ENCODE assay signal across 1 mouse cellular context in genomic region chr9:112993627-112994026, GRCm38 (mm10).
TF ChIP-seq lines count a peak whose summit lies in the region.

No protein-coding gene starts in this region.

TF ChIP-seq in MEL, 35 proteins besides CTCF, POLR2A, EP300 and RAD21 (continued from another document):
- no peak for TF ChIP-seq UBTF (IDR thresholded peaks at IDR 0.05; ENCODE audit: borderline replicate concordance, insufficient read depth, low read depth, low read length)
- no peak for TF ChIP-seq ZKSCAN1 (IDR thresholded peaks at IDR 0.05; ENCODE audit: low read depth, low read length)
- TF ChIP-seq ZMIZ1 (IDR thresholded peaks at IDR 0.05; ENCODE audit: low read depth, low read length) = no peak
- TF ChIP-seq SMC3 (IDR thresholded peaks at IDR 0.05; ENCODE audit: low read depth, low read length) = no peak
- no peak for TF ChIP-seq JUND (IDR thresholded peaks at IDR 0.05; ENCODE audit: low read depth, low read length)
- no peak for TF ChIP-seq MAX (IDR thresholded peaks at IDR 0.05; ENCODE audit: low read length)
- TF ChIP-seq E2F4 (IDR thresholded peaks at IDR 0.05; ENCODE audit: borderline replicate concordance, low read depth, low read length) = no peak
- peak; percentile 82 for TF ChIP-seq GATA1 (IDR thresholded peaks at IDR 0.05; ENCODE audit: low read depth, low read length)
- TF ChIP-seq MAZ (IDR thresholded peaks at IDR 0.05; ENCODE audit: low read depth, low read length) = no peak
- peak; percentile 48; the same call in 1 of the 2 replicates for TF ChIP-seq MYB (IDR thresholded peaks at IDR 0.05; ENCODE audit: low read depth, low read length)
- TF ChIP-seq USF1 (IDR thresholded peaks at IDR 0.05; ENCODE audit: low read depth, low read length) = no peak
- TF ChIP-seq CHD2 (IDR thresholded peaks at IDR 0.05; ENCODE audit: low read length) = no peak
- TF ChIP-seq NRF1 (IDR thresholded peaks at IDR 0.05; ENCODE audit: insufficient read depth, low read depth, low read length, poor library complexity, severe bottlenecking) = no peak
- 0 out of 2 replicates have a peak, but pooled peaks have one; percentile 21 for TF ChIP-seq SIN3A (IDR thresholded peaks at IDR 0.05; ENCODE audit: low read length)
- TF ChIP-seq MXI1 (IDR thresholded peaks at IDR 0.05; ENCODE audit: low read depth, low read length) = 0 out of 2 replicates have a peak, but pooled peaks have one; percentile 12
- peak; percentile 62 for TF ChIP-seq TAL1 (IDR thresholded peaks at IDR 0.05; ENCODE audit: low read length)
- no peak for TF ChIP-seq GABPA (IDR thresholded peaks at IDR 0.05; ENCODE audit: low read depth, low read length)
- TF ChIP-seq ZNF384 (IDR thresholded peaks at IDR 0.05; ENCODE audit: low read depth, low read length) = peak; percentile 82
- no peak for TF ChIP-seq NELFE (IDR thresholded peaks at IDR 0.05; ENCODE audit: low read depth, low read length)
- no peak for TF ChIP-seq CHD1 (IDR thresholded peaks at IDR 0.05; ENCODE audit: low read depth, low read length)
